Mouse (Mus musculus) stomach, embryonic 16.5 days (tissue): ENCODE results near the gene Zdhhc23. TPM values are rescaled to one million over a fixed set of nuclear protein-coding genes. Genes with fewer than 3 reads are reported as not detected.

Source experiments
- ATAC-seq: fragments of 200-750 bp; cut with Nextera tagmentation; 2 replicates; pipeline ENCODE4 v1.8.0; 2017; ENCODE audit warnings: moderate number of reproducible peaks, moderate TSS enrichment; ENCODE audit not compliant: insufficient read depth, low FRiP score
- H3K27ac ChIP-seq: fragments of 300-500 bp; sonication (generic); 2 replicates; pipeline ENCODE4 v1.5.1; 2014; ENCODE audit warnings: low read length
- H3K27me3 ChIP-seq: fragments of 300-500 bp; sonication (generic); 2 replicates; pipeline ENCODE4 v1.6.1; 2014; ENCODE audit warnings: low read length, control low read depth, mixed read lengths; ENCODE audit not compliant: control insufficient read depth, insufficient read depth
- H3K36me3 ChIP-seq: fragments of 300-500 bp; sonication (generic); 2 replicates; pipeline ENCODE4 v1.6.1; 2014; ENCODE audit warnings: low read length; ENCODE audit not compliant: control insufficient read depth, insufficient read depth
- H3K4me1 ChIP-seq: fragments of 300-500 bp; sonication (generic); 2 replicates; pipeline ENCODE4 v1.6.1; 2014; ENCODE audit warnings: low read length, control low read depth, mixed read lengths; ENCODE audit not compliant: control insufficient read depth, insufficient read depth
- H3K4me2 ChIP-seq: fragments of 300-500 bp; sonication (generic); 2 replicates; pipeline ENCODE4 v1.6.1; 2014; ENCODE audit warnings: low read depth, low read length, mixed read lengths
- H3K4me3 ChIP-seq: fragments of 300-500 bp; sonication (generic); replicated peaks from 2 replicates; pipeline ENCODE4 v1.5.1; 2014; ENCODE audit warnings: mild to moderate bottlenecking, low read length
- H3K9ac ChIP-seq: fragments of 300-500 bp; sonication (generic); 2 replicates; pipeline ENCODE4 v1.6.1; 2014; ENCODE audit warnings: low read length
- H3K9me3 ChIP-seq: fragments of 300-500 bp; sonication (generic); replicated peaks from 2 replicates; pipeline ENCODE4 v1.6.1; 2016; ENCODE audit warnings: low read length, control low read depth; ENCODE audit not compliant: control insufficient read depth
- WGBS: fragments of 180-500 bp; shearing (Covaris S2); extraction: QIAGEN DNeasy Blood & Tissue Kit; methylation state at CpG from one replicate; pipeline ENCODE4 v1.1.7; 2014; 5-methylcytosine and 5-hydroxymethylcytosine counted together
- polyA plus RNA-seq: library from polyadenylated mRNA; unstranded; fragments of >200 nt; fragmentation: Nextera tagmentation; extraction: Ambion mirVana; gene quantifications from 2 replicates; pipeline ENCODE4 v1.2.1, GENCODE M21; 2015

Zdhhc23 gene
- polyA plus RNA-seq, 1 experiment from 2014 or later: 3.0 TPM

DNA sequence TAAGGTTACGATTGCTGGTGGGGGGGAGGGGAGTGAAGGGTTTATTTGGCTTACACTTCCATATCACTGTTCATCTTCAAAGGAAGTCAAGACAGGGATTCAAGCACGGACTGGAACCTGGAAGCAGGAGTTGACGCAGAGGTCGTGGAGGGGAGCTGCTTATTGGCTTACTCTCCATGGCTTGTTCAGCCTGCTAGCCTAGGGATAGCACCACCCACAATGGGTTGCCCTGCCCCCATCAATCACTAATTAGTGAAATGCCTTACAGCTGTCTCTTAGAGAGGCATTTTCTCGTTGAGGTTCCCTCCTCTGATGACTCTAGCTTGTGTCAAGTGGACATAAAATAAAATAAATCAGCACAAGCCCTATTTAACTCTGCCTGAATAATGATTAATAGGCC lies 31.4 kb upstream of the Zdhhc23 start:
- Histone ChIP-seq H3K9me3 (no peaks in the 10 kb centered on the region), H3K4me3 (no peak overlapping the region), H3K27me3 (no peaks in the 10 kb centered on the region), H3K27ac (no peak overlapping the region), H3K36me3 (no peaks in the 10 kb centered on the region), H3K4me1 (no peaks in the 10 kb centered on the region), H3K4me2 (no peak overlapping the region), H3K9ac (no peak overlapping the region)
- ATAC-seq: no peak
- 58% methylated on average over 5 of the region's 5 CpGs for WGBS

DNA sequence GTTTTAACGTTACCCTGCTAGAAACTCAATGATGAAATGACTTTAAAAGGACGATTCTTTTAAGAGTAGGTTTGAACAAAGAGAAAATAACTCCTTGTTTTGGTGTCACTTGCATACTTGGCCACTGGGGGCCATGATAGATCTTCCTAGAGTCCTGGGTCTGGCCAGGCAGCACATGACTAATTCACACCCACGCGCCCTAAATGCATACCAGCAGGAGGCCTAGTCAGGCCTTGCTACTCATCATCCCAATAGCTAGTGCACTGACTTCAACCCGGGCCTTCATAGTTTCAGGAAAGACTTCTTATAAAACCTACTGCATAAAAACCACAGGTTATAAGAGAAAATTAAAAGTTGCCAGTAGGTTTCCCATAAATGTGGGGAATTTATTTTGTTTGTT lies 22.5 kb upstream of the Zdhhc23 start:
- H3K4me1 ChIP-seq: no peaks in the 10 kb centered on the region
- 65% methylated on average over 5 of the region's 5 CpGs for WGBS

DNA sequence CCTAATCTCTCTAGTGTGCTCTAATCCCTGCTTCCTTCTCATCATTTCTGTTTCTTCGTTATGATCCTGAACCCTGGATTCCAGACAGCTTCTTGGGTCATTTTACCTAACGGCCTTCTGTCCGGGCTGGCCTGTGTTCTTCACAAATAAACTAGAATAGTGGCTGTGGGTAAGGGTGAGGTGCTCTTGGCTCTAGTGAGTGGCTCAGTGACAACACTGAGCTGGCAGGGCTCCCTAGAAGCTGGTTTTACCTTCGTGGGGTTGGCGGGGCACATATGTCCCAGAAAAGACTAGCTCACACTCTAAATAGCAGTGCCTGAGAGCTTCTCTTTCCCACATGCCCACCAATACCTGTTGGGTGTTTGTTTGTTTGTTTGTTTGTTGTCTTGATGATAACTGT lies 19.9 kb upstream of the Zdhhc23 start:
- no peak overlapping the region for H3K9ac ChIP-seq
- H3K4me3 ChIP-seq: no peak overlapping the region
- H3K4me1 ChIP-seq: no peaks in the 10 kb centered on the region
- no peaks in the 10 kb centered on the region for H3K9me3 ChIP-seq
- H3K4me2 ChIP-seq: no peak overlapping the region
- H3K27ac ChIP-seq: no peak overlapping the region
- ATAC-seq: no peak
- no peaks in the 10 kb centered on the region for H3K36me3 ChIP-seq
- 83% methylated on average over 5 of the region's 5 CpGs for WGBS
- no peaks in the 10 kb centered on the region for H3K27me3 ChIP-seq

More for the DNA sequence above, 22.5 kb upstream of the Zdhhc23 start:
- Histone ChIP-seq H3K9ac (no peak overlapping the region), H3K27ac (no peak overlapping the region), H3K4me3 (no peak overlapping the region), H3K27me3 (no peaks in the 10 kb centered on the region), H3K9me3 (no peaks in the 10 kb centered on the region), H3K36me3 (no peaks in the 10 kb centered on the region), H3K4me2 (no peak overlapping the region)
- ATAC-seq: no peak

DNA sequence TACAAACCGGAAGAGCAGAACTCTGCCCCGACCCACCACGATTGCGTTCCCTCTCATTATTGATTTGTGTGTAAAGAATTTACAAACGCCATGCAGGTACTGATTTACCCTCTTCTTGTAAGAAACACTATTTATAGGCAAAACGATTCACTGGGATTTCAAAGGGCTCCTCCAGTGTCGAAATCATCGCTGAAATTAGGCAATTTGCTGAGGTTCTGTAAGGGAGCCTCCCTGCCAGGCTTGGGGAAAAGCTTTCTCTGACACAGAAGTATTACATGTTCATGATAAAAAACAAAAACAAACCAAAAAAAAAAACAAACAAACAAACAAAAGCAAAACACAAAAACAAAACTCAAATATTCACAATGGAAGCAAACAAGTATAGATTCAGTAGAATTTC lies 19.5 kb upstream of the Zdhhc23 start:
- 81% methylated on average over 8 of the region's 8 CpGs for WGBS
- Histone ChIP-seq H3K4me3 (no peak overlapping the region), H3K4me2 (no peak overlapping the region), H3K9me3 (no peaks in the 10 kb centered on the region), H3K27me3 (no peaks in the 10 kb centered on the region), H3K27ac (no peak overlapping the region), H3K4me1 (no peaks in the 10 kb centered on the region), H3K36me3 (no peaks in the 10 kb centered on the region), H3K9ac (no peak overlapping the region)
- no peak for ATAC-seq

DNA sequence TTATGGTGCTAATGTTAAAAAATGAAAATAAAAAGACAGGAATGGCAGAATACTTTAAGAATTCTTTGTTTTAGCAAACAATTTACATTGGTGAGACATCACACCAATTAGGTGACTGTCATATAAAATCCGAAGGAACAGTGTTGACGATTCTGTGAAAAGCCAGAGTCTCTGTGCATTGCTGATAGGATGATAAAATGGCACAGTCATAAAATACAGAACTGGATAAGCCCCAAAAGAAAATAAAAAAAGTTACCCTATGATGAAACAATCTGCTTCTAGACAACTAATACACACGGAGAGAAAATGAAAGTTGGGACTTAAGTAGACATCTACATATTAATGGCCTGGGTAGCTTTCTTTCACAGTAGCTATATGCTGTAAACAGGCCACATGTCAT lies 15.0 kb upstream of the Zdhhc23 start:
- 80% methylated on average over 3 of the region's 3 CpGs for WGBS
- Histone ChIP-seq H3K4me3 (no peak overlapping the region), H3K36me3 (no peaks in the 10 kb centered on the region), H3K4me1 (no peaks in the 10 kb centered on the region), H3K9me3 (no peaks in the 10 kb centered on the region), H3K9ac (no peak overlapping the region), H3K4me2 (no peak overlapping the region), H3K27me3 (no peaks in the 10 kb centered on the region), H3K27ac (no peak overlapping the region)
- ATAC-seq: no peak

DNA sequence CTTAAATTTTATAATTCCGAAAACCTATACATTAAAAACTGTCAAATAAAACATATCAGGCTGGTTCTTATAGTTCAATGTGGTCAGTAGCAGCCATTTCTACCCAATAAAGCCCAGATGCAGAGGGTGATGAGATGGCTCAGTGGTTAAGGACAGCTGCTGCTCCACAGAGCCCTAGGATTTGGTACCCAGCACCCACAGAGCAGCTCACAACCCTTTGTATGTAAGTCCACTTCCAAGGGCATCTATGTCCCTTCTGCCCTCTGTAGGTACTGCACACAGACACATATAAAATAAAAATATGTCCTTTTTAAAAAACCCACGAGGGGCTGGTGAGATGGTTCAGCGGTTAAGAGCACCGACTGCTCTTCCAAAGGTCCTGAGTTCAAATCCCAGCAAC lies 6.7 kb upstream of the Zdhhc23 start:
- Histone ChIP-seq H3K4me2 (no peak overlapping the region), H3K27ac (no peak overlapping the region), H3K36me3 (no peaks in the 10 kb centered on the region), H3K4me1 (no peaks in the 10 kb centered on the region), H3K9ac (no peak overlapping the region), H3K9me3 (no peaks in the 10 kb centered on the region), H3K4me3 (no peak overlapping the region), H3K27me3 (no peaks in the 10 kb centered on the region)
- no peak for ATAC-seq
- WGBS: 90% methylated on average over 4 of the region's 4 CpGs

DNA sequence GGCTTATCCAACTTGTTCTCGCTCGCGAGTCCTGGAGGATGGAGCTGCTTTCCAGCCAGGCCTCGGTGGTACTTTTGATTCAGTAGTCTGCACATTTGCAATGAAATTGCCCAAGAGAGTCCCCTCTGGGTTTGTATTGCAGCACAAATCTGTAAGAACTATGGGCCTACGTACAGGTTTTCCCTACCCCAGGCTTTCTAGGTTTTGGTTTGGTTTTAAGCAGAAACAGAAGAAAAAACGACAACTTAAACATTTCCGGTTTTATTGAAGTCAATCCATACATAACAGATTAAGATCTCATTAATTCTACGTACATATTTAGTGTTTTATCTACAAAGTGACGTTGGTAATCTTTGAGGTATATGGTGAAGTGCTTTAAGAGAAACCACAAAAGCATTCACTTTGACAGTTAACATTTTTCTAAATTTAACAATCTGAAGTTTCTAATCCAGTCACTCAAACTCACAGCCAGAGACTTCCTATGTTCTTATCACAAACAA lies 569 bp upstream of the Zdhhc23 start:
- peak overlapping the region; percentile 79 for H3K9ac ChIP-seq
- H3K9me3 ChIP-seq: no peaks in the 10 kb centered on the region
- peak overlapping the region; percentile 99 for H3K4me2 ChIP-seq
- 0 out of 2 replicates have a peak, but pooled peaks cover 3% of the 10 kb centered on the region for H3K4me1 ChIP-seq
- 24% methylated on average over 9 of the region's 9 CpGs for WGBS
- H3K27ac ChIP-seq: no peak overlapping the region
- no peak for ATAC-seq
- H3K36me3 ChIP-seq: no peaks in the 10 kb centered on the region
- H3K27me3 ChIP-seq: no peaks in the 10 kb centered on the region
- peak overlapping the region; percentile 79 for H3K4me3 ChIP-seq

DNA sequence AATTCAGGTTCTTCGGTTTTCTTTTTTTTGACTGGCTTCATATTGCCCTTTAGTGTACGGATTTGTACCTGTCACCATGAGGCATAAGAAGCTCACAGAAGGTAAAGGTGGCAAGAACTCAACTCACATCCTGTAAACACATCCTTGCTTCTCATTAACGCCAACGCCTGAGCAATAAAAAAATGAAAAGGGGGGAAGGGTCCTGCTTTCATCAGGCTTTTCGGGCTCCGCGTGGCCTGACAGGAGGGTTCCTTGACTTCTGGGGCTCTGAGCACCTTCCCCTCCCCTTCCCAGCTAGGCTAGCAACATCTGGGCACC lies 622 bp downstream of the Zdhhc23 start:
- WGBS: 18% methylated on average over 7 of the region's 7 CpGs
- H3K27me3 ChIP-seq: no peaks in the 10 kb centered on the region
- H3K9ac ChIP-seq: peak overlapping the region; percentile 79
- peak overlapping the region; percentile 79 for H3K4me3 ChIP-seq
- peak overlapping the region; percentile 99 for H3K4me2 ChIP-seq
- H3K36me3 ChIP-seq: no peaks in the 10 kb centered on the region
- H3K4me1 ChIP-seq: 0 out of 2 replicates have a peak, but pooled peaks cover 3% of the 10 kb centered on the region
- ATAC-seq: no peak
- no peak overlapping the region for H3K27ac ChIP-seq
- H3K9me3 ChIP-seq: no peaks in the 10 kb centered on the region

DNA sequence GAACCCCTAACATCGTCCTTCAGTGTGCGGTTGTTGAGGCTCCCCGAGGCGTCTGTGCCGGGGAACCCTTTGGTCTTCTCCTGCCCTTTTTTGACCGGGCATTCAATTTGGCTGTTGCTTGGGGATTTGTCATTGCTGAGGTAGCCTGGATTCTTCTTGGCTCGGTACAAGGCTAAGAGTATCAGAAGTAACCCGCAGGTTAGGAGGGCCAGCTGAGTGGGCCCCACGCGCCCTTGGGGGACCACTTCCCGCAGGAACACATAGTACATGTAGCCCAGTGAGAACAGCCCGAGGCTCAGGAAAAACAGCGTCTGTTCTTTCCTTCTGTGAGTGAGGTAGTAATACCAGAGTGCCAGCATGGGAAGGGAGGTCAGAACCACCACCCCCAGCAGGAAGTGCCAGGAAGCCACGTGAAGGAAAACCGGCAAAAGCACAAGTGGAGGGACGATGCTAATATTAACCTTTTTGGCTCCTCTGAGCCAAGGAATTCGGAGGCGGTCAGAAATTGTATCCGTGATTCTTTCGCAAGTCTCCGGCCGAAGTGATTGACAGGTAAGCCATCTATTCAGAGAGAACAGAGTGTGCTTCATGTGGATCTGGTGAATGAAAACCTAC lies 5.9 kb downstream of the Zdhhc23 start:
- H3K4me2 ChIP-seq: no peak overlapping the region
- 83% methylated on average over 22 of the region's 22 CpGs for WGBS
- no peak for ATAC-seq
- H3K36me3 ChIP-seq: no peaks in the 10 kb centered on the region
- no peak overlapping the region for H3K4me3 ChIP-seq
- H3K9ac ChIP-seq: no peak overlapping the region
- no peaks in the 10 kb centered on the region for H3K4me1 ChIP-seq
- H3K9me3 ChIP-seq: no peaks in the 10 kb centered on the region
- H3K27ac ChIP-seq: no peak overlapping the region
- H3K27me3 ChIP-seq: no peaks in the 10 kb centered on the region
